23 mouse cellular contexts compared by ENCODE assay signal in the genomic region with DNA sequence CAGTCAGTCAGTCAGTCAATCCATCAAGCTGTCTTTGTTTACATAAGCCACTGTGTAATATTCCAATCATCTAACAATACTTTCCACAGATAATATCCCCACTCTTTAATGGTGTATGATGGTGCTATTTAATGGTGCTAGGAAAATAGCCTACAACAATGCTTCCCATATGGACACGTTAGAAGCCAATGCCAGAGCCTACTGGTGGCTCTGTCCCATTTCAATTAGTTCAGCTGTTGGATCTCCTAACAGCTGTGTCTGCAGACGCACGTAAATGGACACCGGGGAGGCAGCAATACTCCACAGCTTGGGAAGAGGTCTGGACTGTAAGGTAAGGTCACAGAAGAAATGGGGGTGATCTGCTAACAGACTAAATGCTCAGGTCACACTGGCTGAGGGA.
A peak's percentile ranks its signal among the peaks of the same experiment; 100 is the strongest.
DNase-seq lines count a peak whose midpoint lies in the region; ATAC-seq and TF ChIP-seq lines count a peak whose summit lies in the region.
"Had no signal": no experiment of that assay in that cellular context is flagged by ENCODE, and none has a peak within 500 bp of the region (broad histone marks: within the 10 kb centered on the region; RNA-seq: fewer than 3 reads in every experiment).

No protein-coding gene starts in this region.

- peak; percentile 57; the same call in 1 of the 2 replicates for ATAC-seq in embryonic facial prominence, embryonic 14.5 days (ENCODE audit: low read depth)
- ATAC-seq in hindbrain, embryonic 14.5 days (ENCODE audit: low FRiP score), result 0 out of 2 replicates have a peak, but pooled peaks have one; percentile 14
- no peak for ATAC-seq in hindbrain, postnatal 0 days
- ATAC-seq in limb, embryonic 14.5 days (ENCODE audit: low FRiP score, low read depth), result peak; percentile 44
- ATAC-seq: activated CD4-positive, CD25-positive, alpha-beta regulatory T cell, adult 4 months; forebrain, embryonic 14.5 days; forebrain, postnatal 0 days had no signal

- no peak overlapping the region for H3K9ac ChIP-seq in embryonic facial prominence, embryonic 14.5 days (ENCODE audit: low read depth, low read length)
- no peak overlapping the region for H3K9ac ChIP-seq in hindbrain, embryonic 14.5 days
- no peak overlapping the region for H3K9ac ChIP-seq in hindbrain, postnatal 0 days (replicated peaks; ENCODE audit: low read length)
- no peak overlapping the region for H3K9ac ChIP-seq in limb, embryonic 14.5 days (ENCODE audit: low read depth, low read length, severe bottlenecking)
- H3K9ac ChIP-seq: embryonic facial prominence, embryonic 15.5 days; forebrain, postnatal 0 days; heart, embryonic 12.5 days; heart, embryonic 15.5 days; hindbrain, embryonic 13.5 days had no signal

- H3K27ac ChIP-seq in embryonic facial prominence, embryonic 14.5 days (replicated peaks; ENCODE audit: low read depth, low read length), result no peak overlapping the region
- H3K27ac ChIP-seq in embryonic facial prominence, embryonic 10.5 days (replicated peaks), result no peak overlapping the region
- no peak overlapping the region for H3K27ac ChIP-seq in hindbrain, embryonic 14.5 days
- no peak overlapping the region for H3K27ac ChIP-seq in hindbrain, postnatal 0 days
- H3K27ac ChIP-seq in limb, embryonic 14.5 days (replicated peaks; ENCODE audit: low read depth, low read length), result no peak overlapping the region
- H3K27ac ChIP-seq: embryonic facial prominence, embryonic 15.5 days; heart, embryonic 15.5 days; hindbrain, embryonic 10.5 days; hindbrain, embryonic 13.5 days had no signal

- H3K27me3 ChIP-seq in embryonic facial prominence, embryonic 14.5 days (replicated peaks; ENCODE audit: control insufficient read depth, insufficient read depth, low read length), result no peaks in the 10 kb centered on the region
- no peaks in the 10 kb centered on the region for H3K27me3 ChIP-seq in embryonic facial prominence, embryonic 10.5 days (replicated peaks; ENCODE audit: low read depth, poor library complexity, severe bottlenecking)
- H3K27me3 ChIP-seq in hindbrain, embryonic 14.5 days (ENCODE audit: control insufficient read depth, insufficient read depth, low read length), result no peaks in the 10 kb centered on the region
- H3K27me3 ChIP-seq in hindbrain, postnatal 0 days (ENCODE audit: insufficient read depth, low read length), result no peaks in the 10 kb centered on the region
- no peaks in the 10 kb centered on the region for H3K27me3 ChIP-seq in limb, embryonic 14.5 days (ENCODE audit: control insufficient read depth, insufficient read depth, low read length)
- H3K27me3 ChIP-seq: embryonic facial prominence, embryonic 15.5 days; heart, embryonic 12.5 days; heart, embryonic 15.5 days; hindbrain, embryonic 13.5 days had no signal

- no peak overlapping the region for H3K4me2 ChIP-seq in embryonic facial prominence, embryonic 14.5 days (ENCODE audit: low read depth, low read length)
- no peak overlapping the region for H3K4me2 ChIP-seq in hindbrain, embryonic 14.5 days (replicated peaks)
- H3K4me2 ChIP-seq in hindbrain, postnatal 0 days (ENCODE audit: low read depth, low read length), result no peak overlapping the region
- H3K4me2 ChIP-seq in limb, embryonic 14.5 days (replicated peaks; ENCODE audit: low read depth, low read length, severe bottlenecking), result no peak overlapping the region
- H3K4me2 ChIP-seq: embryonic facial prominence, embryonic 15.5 days; heart, embryonic 12.5 days; heart, embryonic 15.5 days; hindbrain, embryonic 13.5 days had no signal

- DNase-seq in embryonic facial prominence, embryonic 14.5 days (ENCODE audit: low spot score), result peak; percentile 21
- DNase-seq in embryonic facial prominence, embryonic 10.5 days (ENCODE audit: low spot score), result no peak
- no peak for DNase-seq in hindbrain, embryonic 14.5 days (ENCODE audit: low spot score)
- DNase-seq in hindbrain, postnatal 0 days (ENCODE audit: low spot score), result no peak
- DNase-seq in limb, embryonic 14.5 days (ENCODE audit: low spot score), result no peak
- no peak for DNase-seq in thymus, postnatal 10 days (ENCODE audit: low spot score in 2 of 2)
- DNase-seq: adrenal gland, adult 8-10 months; adrenal gland, postnatal 25 days; cerebellum, adult 11-12 months; cerebellum, adult 8-10 months; cerebellum, postnatal 36 days; embryo, embryonic 11 days; forebrain, postnatal 0 days; heart, adult 18-20 months; heart, postnatal 10 days; heart, postnatal 36 days had no signal

- no peak overlapping the region for H3K4me3 ChIP-seq in embryonic facial prominence, embryonic 14.5 days (ENCODE audit: low read depth, low read length)
- no peak overlapping the region for H3K4me3 ChIP-seq in embryonic facial prominence, embryonic 10.5 days
- H3K4me3 ChIP-seq in hindbrain, embryonic 14.5 days (replicated peaks; ENCODE audit: low read length), result no peak overlapping the region
- H3K4me3 ChIP-seq in hindbrain, postnatal 0 days (ENCODE audit: low read length), result no peak overlapping the region
- H3K4me3 ChIP-seq in limb, embryonic 14.5 days (replicated peaks; ENCODE audit: low read length), result no peak overlapping the region
- H3K4me3 ChIP-seq: embryonic facial prominence, embryonic 15.5 days; heart, embryonic 12.5 days; heart, embryonic 15.5 days; hindbrain, embryonic 10.5 days; hindbrain, embryonic 13.5 days had no signal

- H3K36me3 ChIP-seq in embryonic facial prominence, embryonic 14.5 days (ENCODE audit: control insufficient read depth, insufficient read depth, low read length), result no peaks in the 10 kb centered on the region
- H3K36me3 ChIP-seq in embryonic facial prominence, embryonic 10.5 days (replicated peaks), result no peaks in the 10 kb centered on the region
- no peaks in the 10 kb centered on the region for H3K36me3 ChIP-seq in hindbrain, embryonic 14.5 days (replicated peaks; ENCODE audit: control insufficient read depth, insufficient read depth)
- H3K36me3 ChIP-seq in hindbrain, postnatal 0 days (ENCODE audit: insufficient read depth, low read length), result no peaks in the 10 kb centered on the region
- H3K36me3 ChIP-seq in limb, embryonic 14.5 days (ENCODE audit: control insufficient read depth, insufficient read depth, low read length), result no peaks in the 10 kb centered on the region
- H3K36me3 ChIP-seq: embryonic facial prominence, embryonic 15.5 days; heart, embryonic 12.5 days; heart, embryonic 15.5 days; hindbrain, embryonic 10.5 days had no signal

- H3K9me3 ChIP-seq in embryonic facial prominence, embryonic 14.5 days (ENCODE audit: control insufficient read depth, low read length), result no peaks in the 10 kb centered on the region
- H3K9me3 ChIP-seq in embryonic facial prominence, embryonic 10.5 days, result no peaks in the 10 kb centered on the region
- H3K9me3 ChIP-seq in hindbrain, embryonic 14.5 days (ENCODE audit: control insufficient read depth, low read length), result no peaks in the 10 kb centered on the region
- no peaks in the 10 kb centered on the region for H3K9me3 ChIP-seq in hindbrain, postnatal 0 days (ENCODE audit: low read length)
- no peaks in the 10 kb centered on the region for H3K9me3 ChIP-seq in limb, embryonic 14.5 days (ENCODE audit: control insufficient read depth, low read length)
- H3K9me3 ChIP-seq: embryonic facial prominence, embryonic 15.5 days; heart, embryonic 12.5 days; heart, embryonic 15.5 days; hindbrain, embryonic 10.5 days; hindbrain, embryonic 13.5 days had no signal

- no peak for TF ChIP-seq POLR2A in limb, embryonic 14.5 days (IDR thresholded peaks at IDR 0.05; ENCODE audit: borderline replicate concordance, extremely low read depth, insufficient read depth, insufficient read length)

- H3K4me1 ChIP-seq in embryonic facial prominence, embryonic 14.5 days (ENCODE audit: control insufficient read depth, insufficient read depth, low read length), result no peaks in the 10 kb centered on the region
- H3K4me1 ChIP-seq in embryonic facial prominence, embryonic 10.5 days, result no peaks in the 10 kb centered on the region
- no peaks in the 10 kb centered on the region for H3K4me1 ChIP-seq in hindbrain, embryonic 14.5 days (replicated peaks; ENCODE audit: control insufficient read depth, insufficient read depth, low read length)
- no peaks in the 10 kb centered on the region for H3K4me1 ChIP-seq in hindbrain, postnatal 0 days (ENCODE audit: insufficient read depth, low read length)
- H3K4me1 ChIP-seq in limb, embryonic 14.5 days (ENCODE audit: control insufficient read depth, insufficient read depth, low read length), result no peaks in the 10 kb centered on the region
- H3K4me1 ChIP-seq: embryonic facial prominence, embryonic 15.5 days; heart, embryonic 12.5 days; heart, embryonic 15.5 days; hindbrain, embryonic 10.5 days had no signal

- TF ChIP-seq CTCF in hindbrain, postnatal 0 days (IDR thresholded peaks at IDR 0.05; ENCODE audit: low read depth), result no peak

- 63% methylated on average over 4 of the region's 4 CpGs for WGBS in embryonic facial prominence, embryonic 14.5 days
- WGBS in embryonic facial prominence, embryonic 10.5 days, result 70% methylated on average over 4 of the region's 4 CpGs
- 63% methylated on average over 4 of the region's 4 CpGs for WGBS in hindbrain, embryonic 14.5 days
- 63% methylated on average over 4 of the region's 4 CpGs for WGBS in hindbrain, postnatal 0 days
- 50% methylated on average over 4 of the region's 4 CpGs for WGBS in limb, embryonic 14.5 days
